Mouse (Mus musculus): ENCODE data around the gene Snx11.

DNA sequence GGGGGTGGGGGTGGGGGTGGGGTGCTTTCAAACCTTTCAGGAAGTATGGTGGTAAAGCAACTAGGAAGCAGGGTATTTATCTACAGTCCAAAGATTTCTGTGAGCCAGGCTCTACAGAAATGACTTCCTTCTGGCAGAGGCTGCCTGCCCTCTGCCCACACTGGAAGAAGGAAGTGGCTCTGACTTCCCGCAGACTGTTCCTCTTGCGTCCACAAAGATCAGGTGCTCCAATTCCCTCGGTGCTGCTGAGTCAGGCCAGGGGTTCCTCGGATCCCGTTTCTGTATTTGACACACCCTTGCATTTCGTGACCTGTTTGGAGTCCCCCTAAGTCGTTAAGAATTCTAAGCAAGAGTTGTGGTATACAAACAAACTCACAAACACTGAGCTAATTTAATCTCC, 11.7 kb downstream of the Snx11 start:
- TF ChIP-seq CTCF (IDR thresholded peaks at IDR 0.05; ENCODE audit: control insufficient read depth, insufficient read depth, insufficient read length), result no peak
- no peak for TF ChIP-seq USF1 (IDR thresholded peaks at IDR 0.05; ENCODE audit: low read depth)
- TF ChIP-seq CEBPB (IDR thresholded peaks at IDR 0.05; ENCODE audit: low read depth), result no peak
- no peak for TF ChIP-seq MAX (IDR thresholded peaks at IDR 0.05)
